Mouse (Mus musculus): ENCODE results near the gene Chic2.

- no peak for TF ChIP-seq CEBPB (IDR thresholded peaks at IDR 0.05; ENCODE audit: insufficient read depth, poor library complexity, severe bottlenecking)
- no peak for TF ChIP-seq POLR2A (IDR thresholded peaks at IDR 0.05; ENCODE audit: insufficient read length, low read depth)
- no peak for TF ChIP-seq MYOD1 (IDR thresholded peaks at IDR 0.05; ENCODE audit: control insufficient read depth in 1 of 3, insufficient read length in 2 of 3, low read depth in 2 of 3)
- no peak for TF ChIP-seq E2F4 (IDR thresholded peaks at IDR 0.05; ENCODE audit: insufficient read depth)
- no peak for TF ChIP-seq POLR2AphosphoS2 (IDR thresholded peaks at IDR 0.05; ENCODE audit: insufficient read length, low read depth)
- no peak for TF ChIP-seq MAX (IDR thresholded peaks at IDR 0.05; ENCODE audit: low read depth)
These were observed 31.9 kb upstream of the Chic2 start for GRCm38 (mm10) chr5:75076326-75077050.

All from myocyte (in vitro differentiated cells).